Mouse (Mus musculus) neural tube, embryonic 11.5 days (tissue): ENCODE measurements around the gene Abca13. TPM values are rescaled to one million over a fixed set of nuclear protein-coding genes. Genes with fewer than 3 reads are reported as not detected.
A peak's percentile ranks its signal among the peaks of the same experiment; 100 is the strongest.

Source experiments
- ATAC-seq: fragments of 200-750 bp; cut with Nextera tagmentation; 2 replicates; pipeline ENCODE4 v1.8.0; 2017; ENCODE audit warnings: moderate number of reproducible peaks, mild to moderate bottlenecking, moderate TSS enrichment, moderate library complexity; ENCODE audit not compliant: insufficient read depth, low FRiP score, low TSS enrichment
- DNase-seq: peaks from one replicate; pipeline ENCODE4 v3.0.0-alpha.2; 2015; ENCODE audit warnings: low spot score
- H3K27ac ChIP-seq: fragments of 300-500 bp; sonication (generic); 2 replicates; pipeline ENCODE4 v1.5.1; 2014; ENCODE audit warnings: low read depth, mild to moderate bottlenecking, low read length
- H3K27me3 ChIP-seq: fragments of 300-500 bp; sonication (generic); 2 replicates; pipeline ENCODE4 v1.6.1; 2014; ENCODE audit warnings: mild to moderate bottlenecking, low read length, mixed read lengths; ENCODE audit not compliant: control insufficient read depth, insufficient read depth
- H3K36me3 ChIP-seq: fragments of 300-500 bp; sonication (generic); 2 replicates; pipeline ENCODE4 v1.6.1; 2014; ENCODE audit warnings: mild to moderate bottlenecking, low read length, moderate library complexity, mixed read lengths; ENCODE audit not compliant: control insufficient read depth, insufficient read depth
- H3K4me1 ChIP-seq: fragments of 300-500 bp; sonication (generic); 2 replicates; pipeline ENCODE4 v1.6.1; 2014; ENCODE audit warnings: low read length, mixed read lengths; ENCODE audit not compliant: control insufficient read depth, insufficient read depth
- H3K4me2 ChIP-seq: fragments of 300-500 bp; sonication (generic); 2 replicates; pipeline ENCODE4 v1.6.1; 2014; ENCODE audit warnings: low read depth, mild to moderate bottlenecking, moderate library complexity
- H3K4me3 ChIP-seq: fragments of 300-500 bp; sonication (generic); 2 replicates; pipeline ENCODE4 v1.5.1; 2014; ENCODE audit warnings: low read depth, low read length
- H3K9ac ChIP-seq: fragments of 300-500 bp; sonication (generic); 2 replicates; pipeline ENCODE4 v1.6.1; 2014; ENCODE audit warnings: mild to moderate bottlenecking, low read length
- H3K9me3 ChIP-seq: fragments of 300-500 bp; sonication (generic); 2 replicates; pipeline ENCODE4 v1.6.1; 2016; ENCODE audit warnings: low read length; ENCODE audit not compliant: control insufficient read depth
- WGBS: fragments of 180-500 bp; shearing (Covaris S2); extraction: QIAGEN DNeasy Blood & Tissue Kit; methylation state at CpG from one replicate; pipeline ENCODE4 v1.1.7; 2014; 5-methylcytosine and 5-hydroxymethylcytosine counted together
- polyA plus RNA-seq: library from polyadenylated mRNA; unstranded; fragments of >200 nt; fragmentation: Nextera tagmentation; extraction: Ambion mirVana; gene quantifications from 2 replicates; pipeline ENCODE4 v1.2.1, GENCODE M21; 2014

The Abca13 gene
- polyA plus RNA-seq, 1 experiment from 2014 or later: not detected

DNA sequence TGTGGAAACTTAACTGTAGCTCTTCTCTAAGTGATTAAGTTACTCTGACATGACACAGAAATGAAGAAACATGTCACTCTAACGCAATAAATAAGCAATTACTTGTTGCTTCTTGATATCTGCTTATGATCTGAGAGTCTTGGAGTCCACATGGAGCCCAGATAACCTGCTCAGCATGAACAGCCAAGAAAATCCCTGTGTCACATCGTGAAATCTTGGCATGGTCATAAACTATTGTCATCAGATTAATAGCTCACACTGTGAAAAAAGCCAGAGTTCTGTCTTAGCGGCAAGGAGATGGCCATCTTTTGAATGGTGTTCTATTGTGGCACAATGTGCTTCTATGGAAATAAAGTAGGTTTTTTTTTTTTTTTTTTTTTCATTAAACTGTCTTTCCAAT lies 336.8 kb downstream of the Abca13 start:
- Histone ChIP-seq H3K36me3 (no peaks in the 10 kb centered on the region), H3K27ac (no peak overlapping the region), H3K4me1 (no peaks in the 10 kb centered on the region), H3K9ac (no peak overlapping the region), H3K4me3 (no peak overlapping the region), H3K27me3 (no peaks in the 10 kb centered on the region), H3K9me3 (no peaks in the 10 kb centered on the region), H3K4me2 (no peak overlapping the region)
- DNase-seq (no peak), ATAC-seq (no peak)
- WGBS: 78% methylated on average over 3 of the region's 3 CpGs

DNA sequence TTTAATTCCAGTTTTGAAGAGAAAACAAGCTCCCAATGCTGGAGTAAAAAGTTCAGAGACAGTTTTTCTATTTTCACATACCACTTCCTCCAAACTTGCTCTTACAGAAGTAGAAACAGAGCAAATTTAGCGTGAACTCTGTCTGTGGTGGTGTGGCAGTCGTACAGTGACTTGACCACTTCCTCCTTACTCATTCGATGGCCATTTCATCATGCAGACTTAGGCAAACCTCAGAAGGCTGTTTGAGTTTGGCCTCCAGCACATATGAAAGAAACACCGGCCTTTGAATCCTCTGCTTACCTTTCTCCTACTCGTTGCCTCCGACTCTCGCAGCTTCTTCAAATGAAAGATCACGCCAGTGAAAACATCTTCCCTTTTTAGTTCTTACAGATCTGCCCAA lies 340.0 kb downstream of the Abca13 start:
- H3K27me3 ChIP-seq: no peaks in the 10 kb centered on the region
- no peak overlapping the region for H3K9ac ChIP-seq
- no peaks in the 10 kb centered on the region for H3K36me3 ChIP-seq
- H3K4me1 ChIP-seq: no peaks in the 10 kb centered on the region
- ATAC-seq: no peak
- DNase-seq: no peak
- H3K4me2 ChIP-seq: no peak overlapping the region
- WGBS: 89% methylated on average over 8 of the region's 8 CpGs
- no peak overlapping the region for H3K27ac ChIP-seq
- H3K4me3 ChIP-seq: no peak overlapping the region
- H3K9me3 ChIP-seq: no peaks in the 10 kb centered on the region

DNA sequence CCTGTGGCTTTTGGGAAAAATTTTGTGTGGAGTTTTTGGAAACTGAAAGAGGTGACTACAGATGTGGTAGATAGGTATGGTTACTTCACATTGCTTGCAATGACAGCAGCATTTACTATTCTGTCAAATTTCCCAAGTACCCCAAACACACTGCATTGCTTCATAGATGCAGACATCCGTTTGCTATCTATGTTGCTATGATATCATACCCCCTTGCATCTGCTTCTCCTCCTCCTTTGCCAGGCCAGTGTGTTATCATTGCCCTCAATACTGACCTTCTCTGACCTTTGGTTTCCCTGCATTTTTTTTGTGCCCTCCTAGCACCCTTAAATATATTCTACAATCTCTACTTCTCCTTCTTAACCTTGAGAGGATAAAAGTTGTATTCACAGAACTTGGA lies 341.4 kb downstream of the Abca13 start:
- no peaks in the 10 kb centered on the region for H3K9me3 ChIP-seq
- H3K27ac ChIP-seq: no peak overlapping the region
- 70% methylated on average over 1 of the region's 1 CpGs for WGBS
- H3K36me3 ChIP-seq: no peaks in the 10 kb centered on the region
- no peak overlapping the region for H3K9ac ChIP-seq
- no peak for ATAC-seq
- DNase-seq: no peak
- H3K4me3 ChIP-seq: no peak overlapping the region
- H3K4me1 ChIP-seq: no peaks in the 10 kb centered on the region
- no peaks in the 10 kb centered on the region for H3K27me3 ChIP-seq
- no peak overlapping the region for H3K4me2 ChIP-seq

DNA sequence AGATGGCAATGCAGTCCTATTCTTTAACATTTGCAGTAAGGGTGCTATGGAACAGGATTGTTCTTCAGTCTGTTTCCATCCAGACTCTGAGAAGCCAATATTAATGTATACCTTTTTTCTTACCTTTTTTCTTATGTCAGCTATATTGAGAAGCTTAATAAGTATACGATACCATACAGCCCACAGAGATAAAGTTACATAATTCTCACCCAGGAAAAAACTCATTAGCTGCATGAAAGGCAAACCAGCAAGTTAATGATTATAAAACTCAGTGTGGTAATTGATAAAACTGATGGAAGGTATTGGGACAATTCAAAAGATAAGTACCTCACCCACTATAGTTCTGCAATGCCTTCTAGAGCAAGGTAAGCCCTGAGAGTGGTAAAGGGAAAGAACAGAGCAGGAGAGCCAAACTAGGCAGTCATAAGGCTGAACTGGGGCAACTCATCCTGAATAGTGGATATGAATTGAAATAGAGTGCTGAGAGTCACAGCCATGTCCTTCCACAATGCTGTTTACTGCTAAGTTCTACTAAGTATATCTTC lies 342.0 kb downstream of the Abca13 start:
- ATAC-seq: no peak
- H3K9ac ChIP-seq: no peak overlapping the region

DNA sequence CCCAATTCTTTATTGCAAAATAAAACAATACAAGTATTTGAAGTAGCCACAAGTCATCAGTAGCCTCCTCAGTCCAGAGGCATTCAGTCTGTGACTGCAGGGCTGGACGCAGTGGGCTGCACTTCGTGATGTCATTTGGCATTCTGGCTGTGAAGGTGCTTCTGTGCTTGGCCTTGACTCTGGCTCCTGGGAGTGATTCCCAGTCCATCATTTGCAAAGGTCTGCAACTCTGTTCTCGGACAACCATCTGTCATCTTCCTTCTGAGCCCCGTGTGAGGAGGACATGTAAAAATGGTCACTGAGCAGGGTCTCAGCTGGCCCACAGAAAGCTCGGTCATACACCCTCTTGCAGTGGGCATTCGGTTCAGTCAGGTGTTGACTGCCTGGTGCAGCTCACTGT lies 345.1 kb downstream of the Abca13 start:
- WGBS: 74% methylated on average over 6 of the region's 6 CpGs
- Histone ChIP-seq H3K27me3 (no peaks in the 10 kb centered on the region), H3K36me3 (no peaks in the 10 kb centered on the region), H3K4me3 (no peak overlapping the region), H3K9me3 (no peaks in the 10 kb centered on the region), H3K4me1 (no peaks in the 10 kb centered on the region), H3K27ac (no peak overlapping the region), H3K4me2 (no peak overlapping the region), H3K9ac (no peak overlapping the region)
- no peak for ATAC-seq
- no peak for DNase-seq

More for the DNA sequence above, 342.0 kb downstream of the Abca13 start:
- Histone ChIP-seq H3K4me1 (no peaks in the 10 kb centered on the region), H3K27me3 (no peaks in the 10 kb centered on the region), H3K4me2 (no peak overlapping the region), H3K36me3 (no peaks in the 10 kb centered on the region), H3K27ac (no peak overlapping the region), H3K9me3 (no peaks in the 10 kb centered on the region), H3K4me3 (no peak overlapping the region)
- WGBS: 93% methylated on average over 1 of the region's 1 CpGs
- DNase-seq: no peak

DNA sequence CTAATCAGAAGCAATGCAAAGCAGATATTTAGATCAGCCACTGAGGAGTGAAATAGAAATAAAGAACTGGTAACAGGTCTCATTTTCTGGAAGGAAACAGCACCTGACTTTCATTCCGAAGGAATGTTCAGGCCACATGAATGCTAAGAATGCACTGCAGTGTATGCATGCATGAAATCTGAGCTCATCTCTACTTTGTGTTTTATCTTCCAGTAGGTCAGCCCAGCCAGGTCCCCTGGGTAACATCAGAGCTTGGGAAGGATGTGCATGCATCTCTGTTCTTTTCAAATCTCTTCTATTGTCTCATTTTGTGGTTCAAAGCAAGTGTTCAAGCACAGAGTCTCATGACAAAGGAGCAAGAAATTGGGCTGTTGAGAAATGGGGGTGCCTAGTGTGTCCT lies 346.6 kb downstream of the Abca13 start:
- no peak overlapping the region for H3K9ac ChIP-seq
- WGBS: 64% methylated on average over 1 of the region's 1 CpGs
- no peaks in the 10 kb centered on the region for H3K4me1 ChIP-seq
- no peaks in the 10 kb centered on the region for H3K36me3 ChIP-seq
- DNase-seq: peak; percentile 10
- ATAC-seq: no peak
- no peaks in the 10 kb centered on the region for H3K9me3 ChIP-seq
- H3K27ac ChIP-seq: no peak overlapping the region
- H3K4me2 ChIP-seq: no peak overlapping the region
- no peak overlapping the region for H3K4me3 ChIP-seq
- H3K27me3 ChIP-seq: no peaks in the 10 kb centered on the region

DNA sequence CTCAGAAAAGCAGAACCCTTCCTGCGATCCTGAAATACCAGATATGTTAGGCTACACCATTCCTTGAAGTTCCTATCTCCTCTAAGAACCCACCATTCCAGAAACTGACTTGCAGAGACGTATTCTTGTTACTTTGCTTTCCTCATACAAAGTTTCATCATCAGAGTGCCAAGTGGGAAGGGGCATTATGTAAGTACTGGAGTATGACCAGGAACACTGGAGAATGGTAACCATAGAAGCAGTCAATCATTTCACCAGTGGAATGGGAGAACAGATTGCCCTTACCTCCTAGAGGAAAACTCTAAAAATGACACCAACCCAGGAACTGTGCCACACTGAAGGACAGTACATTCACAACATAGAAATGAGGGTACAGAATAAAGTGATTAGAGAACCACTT lies 368.3 kb downstream of the Abca13 start:
- H3K9me3 ChIP-seq: no peaks in the 10 kb centered on the region
- no peaks in the 10 kb centered on the region for H3K27me3 ChIP-seq
- H3K36me3 ChIP-seq: no peaks in the 10 kb centered on the region
- no peak for ATAC-seq
- no peak overlapping the region for H3K4me2 ChIP-seq
- DNase-seq: no peak
- H3K9ac ChIP-seq: no peak overlapping the region
- no peaks in the 10 kb centered on the region for H3K4me1 ChIP-seq
- no peak overlapping the region for H3K4me3 ChIP-seq
- no peak overlapping the region for H3K27ac ChIP-seq
- 93% methylated on average over 2 of the region's 2 CpGs for WGBS

DNA sequence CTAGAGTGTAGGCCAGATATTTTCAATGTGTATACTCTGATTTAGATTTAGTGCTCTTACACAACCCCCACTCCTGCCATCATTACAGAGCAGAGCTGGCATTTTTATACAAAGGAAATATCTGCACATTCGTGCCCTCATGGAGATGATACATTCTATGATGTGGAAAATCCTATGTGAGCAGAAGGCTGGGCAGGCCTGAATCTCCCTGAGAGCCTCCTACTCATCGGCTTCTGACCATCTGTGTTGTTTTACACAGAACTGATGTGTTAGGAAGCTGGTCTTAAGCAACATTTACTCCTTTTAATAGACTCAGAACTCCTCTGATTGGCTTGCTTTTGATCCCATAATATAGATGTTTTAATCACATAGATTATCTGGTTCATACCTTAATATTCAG lies 376.6 kb downstream of the Abca13 start:
- no peaks in the 10 kb centered on the region for H3K27me3 ChIP-seq
- H3K4me2 ChIP-seq: no peak overlapping the region
- H3K4me3 ChIP-seq: no peak overlapping the region
- no peak overlapping the region for H3K27ac ChIP-seq
- DNase-seq (no peak), ATAC-seq (no peak)
- no peak overlapping the region for H3K9ac ChIP-seq
- H3K36me3 ChIP-seq: no peaks in the 10 kb centered on the region
- H3K9me3 ChIP-seq: no peaks in the 10 kb centered on the region
- no peaks in the 10 kb centered on the region for H3K4me1 ChIP-seq
- 75% methylated on average over 2 of the region's 2 CpGs for WGBS

DNA sequence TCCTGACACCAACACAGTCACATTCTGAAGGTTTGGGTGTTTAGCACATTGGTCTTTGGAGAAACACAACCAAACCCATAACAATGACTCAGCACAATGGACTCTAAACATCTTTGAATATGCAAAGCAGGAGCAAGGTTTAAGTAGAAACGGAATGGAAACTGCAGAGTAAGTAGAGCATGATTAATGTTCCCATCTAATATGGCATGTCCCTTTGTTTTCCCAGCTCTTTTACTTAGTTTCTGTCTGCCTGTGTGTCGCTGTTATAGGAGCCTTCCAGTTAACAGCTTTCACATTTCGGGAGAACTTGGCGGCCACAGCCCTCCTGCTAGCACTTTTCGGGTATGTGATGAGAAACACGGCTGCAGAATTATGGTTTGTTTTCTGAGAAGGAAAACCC lies 378.6 kb downstream of the Abca13 start:
- 73% methylated on average over 6 of the region's 6 CpGs for WGBS
- no peak overlapping the region for H3K4me3 ChIP-seq
- no peaks in the 10 kb centered on the region for H3K36me3 ChIP-seq
- no peaks in the 10 kb centered on the region for H3K27me3 ChIP-seq
- H3K9me3 ChIP-seq: no peaks in the 10 kb centered on the region
- no peaks in the 10 kb centered on the region for H3K4me1 ChIP-seq
- H3K27ac ChIP-seq: no peak overlapping the region
- DNase-seq (no peak), ATAC-seq (no peak)
- H3K9ac ChIP-seq: no peak overlapping the region
- H3K4me2 ChIP-seq: no peak overlapping the region
